Mouse (Mus musculus) adrenal gland, postnatal 36 days (tissue): ENCODE data around the gene Vta1. TPM values are rescaled to one million over a fixed set of nuclear protein-coding genes. Genes with fewer than 3 reads are reported as not detected.

Experiments used
- total RNA-seq, 2 experiments: library from RNA; stranded (reverse); gene quantifications; 2 replicates each; pipeline ENCODE4 v1.2.3; 2021

Gene Vta1
- total RNA-seq, 2 experiments from 2014 or later = 60.8 to 62.5 TPM

Other genes with a start within 250 kb of the Vta1 start
- 1 to 10 TPM; 1.4 to 1.5 TPM for gene Adgrg6, start 159.9 kb downstream of the Vta1 start, total RNA-seq
- gene Nmbr, start within 50 bp of the Vta1 start, total RNA-seq = not detected
- not detected for gene Gje1, start 12.7 kb upstream of the Vta1 start, total RNA-seq